Mouse (Mus musculus) neural tube, embryonic 11.5 days (tissue): ENCODE measurements around the gene Eras. TPM values are rescaled to one million over a fixed set of nuclear protein-coding genes. Genes with fewer than 3 reads are reported as not detected.

Experiments
- ATAC-seq: fragments of 200-750 bp; cut with Nextera tagmentation; 2 replicates; pipeline ENCODE4 v1.8.0; 2017; ENCODE audit warnings: moderate number of reproducible peaks, mild to moderate bottlenecking, moderate TSS enrichment, moderate library complexity; ENCODE audit not compliant: insufficient read depth, low FRiP score, low TSS enrichment
- DNase-seq: peaks from one replicate; pipeline ENCODE4 v3.0.0-alpha.2; 2015; ENCODE audit warnings: low spot score
- H3K27ac ChIP-seq: fragments of 300-500 bp; sonication (generic); 2 replicates; pipeline ENCODE4 v1.5.1; 2014; ENCODE audit warnings: low read depth, mild to moderate bottlenecking, low read length
- H3K27me3 ChIP-seq: fragments of 300-500 bp; sonication (generic); 2 replicates; pipeline ENCODE4 v1.6.1; 2014; ENCODE audit warnings: mild to moderate bottlenecking, low read length, mixed read lengths; ENCODE audit not compliant: control insufficient read depth, insufficient read depth
- H3K36me3 ChIP-seq: fragments of 300-500 bp; sonication (generic); 2 replicates; pipeline ENCODE4 v1.6.1; 2014; ENCODE audit warnings: mild to moderate bottlenecking, low read length, moderate library complexity, mixed read lengths; ENCODE audit not compliant: control insufficient read depth, insufficient read depth
- H3K4me1 ChIP-seq: fragments of 300-500 bp; sonication (generic); 2 replicates; pipeline ENCODE4 v1.6.1; 2014; ENCODE audit warnings: low read length, mixed read lengths; ENCODE audit not compliant: control insufficient read depth, insufficient read depth
- H3K4me2 ChIP-seq: fragments of 300-500 bp; sonication (generic); 2 replicates; pipeline ENCODE4 v1.6.1; 2014; ENCODE audit warnings: low read depth, mild to moderate bottlenecking, moderate library complexity
- H3K4me3 ChIP-seq: fragments of 300-500 bp; sonication (generic); 2 replicates; pipeline ENCODE4 v1.5.1; 2014; ENCODE audit warnings: low read depth, low read length
- H3K9ac ChIP-seq: fragments of 300-500 bp; sonication (generic); 2 replicates; pipeline ENCODE4 v1.6.1; 2014; ENCODE audit warnings: mild to moderate bottlenecking, low read length
- H3K9me3 ChIP-seq: fragments of 300-500 bp; sonication (generic); 2 replicates; pipeline ENCODE4 v1.6.1; 2016; ENCODE audit warnings: low read length; ENCODE audit not compliant: control insufficient read depth
- WGBS: fragments of 180-500 bp; shearing (Covaris S2); extraction: QIAGEN DNeasy Blood & Tissue Kit; methylation state at CpG from one replicate; pipeline ENCODE4 v1.1.7; 2014; 5-methylcytosine and 5-hydroxymethylcytosine counted together
- polyA plus RNA-seq: library from polyadenylated mRNA; unstranded; fragments of >200 nt; fragmentation: Nextera tagmentation; extraction: Ambion mirVana; gene quantifications from 2 replicates; pipeline ENCODE4 v1.2.1, GENCODE M21; 2014

Eras gene
- polyA plus RNA-seq, 1 experiment from 2014 or later, result not detected

DNA sequence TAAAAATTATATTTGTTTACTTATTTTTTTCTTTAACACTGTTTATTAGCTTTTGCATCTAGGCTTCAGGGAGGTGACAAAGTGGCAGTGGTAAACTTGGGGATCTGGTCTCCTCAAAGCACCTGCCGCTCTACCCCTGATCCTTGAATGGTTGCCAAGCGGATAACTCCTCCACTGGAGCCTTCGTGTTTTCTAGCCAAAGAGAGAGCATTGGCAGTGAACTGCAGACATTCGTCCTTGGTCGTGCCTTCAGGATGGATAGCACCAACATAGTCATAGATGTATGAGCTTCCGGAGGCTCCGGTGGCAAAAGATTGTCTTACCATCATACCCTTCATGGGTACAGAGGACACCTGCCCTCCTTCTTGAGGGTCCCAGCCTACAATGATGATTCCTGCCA is 21.7 kb upstream of the Eras start:
- Histone ChIP-seq H3K36me3 (no peaks in the 10 kb centered on the region), H3K27me3 (no peaks in the 10 kb centered on the region), H3K4me3 (no peak overlapping the region), H3K9ac (no peak overlapping the region), H3K9me3 (no peaks in the 10 kb centered on the region), H3K4me1 (no peaks in the 10 kb centered on the region), H3K27ac (no peak overlapping the region), H3K4me2 (no peak overlapping the region)
- 92% methylated on average over 7 of the region's 7 CpGs for WGBS
- DNase-seq (no peak), ATAC-seq (no peak)

DNA sequence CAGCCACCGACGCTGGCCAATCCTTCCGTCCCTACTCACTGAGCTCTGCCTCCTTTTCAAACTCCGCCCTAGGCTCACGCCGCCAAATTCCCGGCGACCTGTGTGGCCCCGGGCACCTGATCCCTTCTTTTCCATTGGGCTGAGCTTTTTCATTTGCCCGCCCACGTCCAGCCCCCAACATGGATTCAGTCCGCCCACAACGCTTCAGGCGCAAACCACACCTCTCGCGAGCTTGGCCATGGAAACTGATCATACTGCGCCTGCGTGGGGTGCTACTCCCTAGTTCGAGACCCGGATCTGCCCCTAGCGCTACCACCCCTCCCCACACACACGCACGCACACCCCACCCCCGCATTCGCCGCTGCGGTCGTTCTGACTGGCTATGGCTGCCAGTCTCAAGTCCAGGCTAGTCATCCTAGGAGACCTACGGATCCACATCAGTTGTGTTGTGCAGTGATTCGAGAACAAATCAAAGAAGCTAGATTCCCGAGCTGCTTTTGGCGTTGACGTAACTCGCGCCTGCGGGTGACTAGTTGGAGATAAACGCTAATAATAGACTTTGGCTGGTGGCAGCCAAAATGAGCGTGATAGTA is 19.6 kb upstream of the Eras start:
- peak overlapping the region; percentile 18 for H3K9ac ChIP-seq
- WGBS, result 10% methylated on average over 37 of the region's 38 CpGs
- ATAC-seq (no peak), DNase-seq (peak; percentile 93)
- peak overlapping the region; percentile 35 for H3K4me2 ChIP-seq
- no peaks in the 10 kb centered on the region for H3K9me3 ChIP-seq
- no peak overlapping the region for H3K27ac ChIP-seq
- no peaks in the 10 kb centered on the region for H3K27me3 ChIP-seq
- no peaks in the 10 kb centered on the region for H3K4me1 ChIP-seq
- peak overlapping the region; percentile 36 for H3K4me3 ChIP-seq
- H3K36me3 ChIP-seq, result no peaks in the 10 kb centered on the region

DNA sequence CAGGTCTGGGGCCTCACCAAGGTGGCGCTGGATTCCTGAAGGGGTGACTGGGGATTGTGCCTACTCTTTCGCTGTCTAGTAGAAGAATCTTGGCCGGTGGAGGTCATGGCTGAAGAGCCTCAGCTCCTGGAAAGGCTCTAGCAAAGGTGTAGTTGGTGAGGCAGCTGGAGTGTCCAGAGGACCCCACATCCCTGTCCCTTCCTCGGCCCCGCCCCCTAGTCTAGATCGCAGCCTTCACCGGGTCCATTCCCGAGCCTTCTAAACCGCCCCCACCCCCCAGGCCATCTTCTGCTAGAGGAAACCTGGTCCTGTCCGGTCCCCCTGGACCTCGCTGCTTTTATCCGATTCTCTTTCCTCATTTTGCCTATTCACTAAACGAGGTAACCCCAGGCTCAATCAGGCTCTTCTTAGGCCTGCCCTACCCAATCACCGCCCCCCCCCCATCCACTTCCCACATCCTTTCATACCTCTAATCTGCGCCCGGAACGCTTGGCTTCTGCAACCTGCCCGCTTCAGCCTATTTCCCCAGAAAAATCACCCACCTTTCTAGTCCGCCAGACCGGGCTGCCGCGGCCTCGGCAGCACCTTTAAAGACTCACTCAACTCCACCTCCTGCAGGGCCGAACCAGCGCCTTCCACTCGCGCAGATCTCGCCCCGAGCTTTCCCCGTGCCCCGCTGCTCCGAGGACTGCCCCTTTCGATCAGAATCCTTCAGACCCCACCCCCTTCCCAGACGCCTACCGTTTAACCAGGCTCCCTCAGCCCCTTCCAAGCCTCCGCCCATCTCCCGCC is 18.9 kb upstream of the Eras start, which contains the start of gene Hdac6:
Gene Hdac6, minus strand, starts transcription at position 782 of the 792 bp plus-strand sequence.
- Histone ChIP-seq H3K27me3 (no peaks in the 10 kb centered on the region), H3K36me3 (no peaks in the 10 kb centered on the region), H3K9ac (peak within 1 kb of the TSS; percentile 41), H3K4me2 (peak within 1 kb of the TSS; percentile 39), H3K4me1 (no peaks in the 10 kb centered on the region), H3K4me3 (peak within 1 kb of the TSS; percentile 36), H3K27ac (no peak within 1 kb of the TSS), H3K9me3 (no peaks in the 10 kb centered on the region)
- 22% methylated on average over 34 of the region's 37 CpGs for WGBS
- ATAC-seq, result peak; percentile 98
- DNase-seq, result peak; percentile 18

DNA sequence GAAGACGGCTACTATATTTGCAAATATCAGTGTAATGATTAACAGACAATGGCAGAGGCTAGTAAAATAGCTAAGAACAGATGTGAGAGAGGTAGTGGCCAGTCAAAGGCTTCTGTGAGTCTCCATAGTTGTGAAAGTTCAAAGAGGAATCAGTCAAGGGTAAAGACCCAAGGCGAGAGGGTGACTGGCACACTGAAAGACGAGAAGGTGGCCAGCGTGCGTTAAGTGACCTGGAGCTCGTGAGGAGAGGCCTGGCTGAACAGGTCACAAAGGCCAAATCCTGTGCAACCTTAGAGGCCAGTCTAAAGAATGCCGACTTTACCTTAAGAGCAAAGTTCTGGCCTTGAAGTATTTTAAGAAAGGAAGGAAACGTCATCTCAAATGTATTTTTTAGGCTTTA is 17.2 kb upstream of the Eras start:
- H3K27me3 ChIP-seq, result no peaks in the 10 kb centered on the region
- ATAC-seq (no peak), DNase-seq (no peak)
- no peak overlapping the region for H3K4me3 ChIP-seq
- no peaks in the 10 kb centered on the region for H3K9me3 ChIP-seq
- 81% methylated on average over 8 of the region's 8 CpGs for WGBS
- no peak overlapping the region for H3K27ac ChIP-seq
- no peak overlapping the region for H3K4me2 ChIP-seq
- H3K4me1 ChIP-seq, result no peaks in the 10 kb centered on the region
- no peak overlapping the region for H3K9ac ChIP-seq
- H3K36me3 ChIP-seq, result no peaks in the 10 kb centered on the region

DNA sequence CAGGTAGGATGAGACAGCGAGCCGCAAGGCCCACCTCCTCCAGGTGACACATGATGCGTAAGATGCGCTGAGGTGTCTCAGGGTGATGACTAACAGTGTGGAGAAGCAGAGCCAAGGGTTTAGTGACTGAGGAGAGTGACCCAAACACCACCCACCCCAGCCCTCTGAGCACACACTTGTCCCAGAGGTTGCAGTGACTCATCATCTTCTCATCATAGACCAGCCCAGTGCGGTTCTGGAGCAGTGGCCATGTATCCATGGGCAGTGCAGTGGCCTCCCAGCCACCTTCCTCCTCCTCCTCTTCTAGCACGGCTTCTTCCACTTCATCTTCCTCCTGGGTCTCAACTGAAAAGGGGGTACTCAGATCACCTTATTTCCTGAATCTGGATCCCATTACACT is 9.3 kb upstream of the Eras start:
- Histone ChIP-seq H3K36me3 (peaks cover 2% of the 10 kb centered on the region; the same call in 1 of the 2 replicates), H3K4me1 (no peaks in the 10 kb centered on the region), H3K9me3 (no peaks in the 10 kb centered on the region), H3K4me2 (no peak overlapping the region), H3K27ac (no peak overlapping the region), H3K27me3 (no peaks in the 10 kb centered on the region), H3K4me3 (no peak overlapping the region), H3K9ac (no peak overlapping the region)
- WGBS, result 93% methylated on average over 6 of the region's 6 CpGs
- no peak for DNase-seq
- no peak for ATAC-seq

DNA sequence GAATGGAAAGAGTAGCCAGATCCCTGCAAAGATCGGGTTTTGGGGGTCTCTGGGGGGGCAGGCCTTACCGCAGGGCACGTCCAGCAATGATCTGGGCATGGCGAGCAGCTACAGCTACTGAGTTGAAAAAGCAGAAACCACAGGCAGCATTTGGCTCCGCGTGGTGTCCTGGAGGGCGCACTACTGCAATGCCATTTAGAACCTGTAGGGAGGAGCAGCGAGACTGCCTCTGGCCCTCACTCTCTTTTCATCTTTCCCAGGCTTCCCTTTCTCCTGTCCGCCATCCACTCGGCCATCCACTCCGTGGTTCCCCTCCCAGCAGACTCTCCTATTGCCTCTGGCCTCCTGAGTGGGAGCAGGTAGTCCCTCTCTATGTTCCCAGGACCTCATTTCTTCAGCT is 8.5 kb upstream of the Eras start:
- Histone ChIP-seq H3K4me1 (no peaks in the 10 kb centered on the region), H3K36me3 (peaks cover 2% of the 10 kb centered on the region; the same call in 1 of the 2 replicates), H3K9me3 (no peaks in the 10 kb centered on the region), H3K9ac (no peak overlapping the region), H3K4me3 (no peak overlapping the region), H3K4me2 (no peak overlapping the region), H3K27ac (no peak overlapping the region), H3K27me3 (no peaks in the 10 kb centered on the region)
- ATAC-seq (no peak), DNase-seq (no peak)
- WGBS, result 41% methylated on average over 10 of the region's 11 CpGs

DNA sequence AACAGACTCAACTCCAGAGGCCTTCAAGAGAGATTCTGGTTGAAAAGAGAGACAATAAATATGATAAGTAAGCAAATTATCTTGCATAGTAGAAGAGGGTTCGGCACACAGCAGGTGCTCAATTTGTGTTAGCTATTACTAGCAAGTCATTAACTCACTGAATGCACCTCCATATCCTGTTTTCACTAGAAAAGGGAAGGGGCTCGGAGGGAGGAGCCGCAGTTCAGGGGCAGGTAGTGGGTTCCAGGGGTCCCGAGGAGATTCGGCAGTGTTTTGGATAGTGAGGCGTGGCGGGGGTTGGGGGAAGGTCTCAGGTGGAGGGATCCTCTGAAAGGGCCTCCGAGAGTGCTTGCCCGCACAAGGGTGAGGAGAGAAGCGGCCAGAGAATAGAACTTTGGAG is 1.3 kb downstream of the Eras start:
- H3K9me3 ChIP-seq, result no peaks in the 10 kb centered on the region; the same call in 1 of the 2 replicates
- H3K4me1 ChIP-seq, result no peaks in the 10 kb centered on the region
- WGBS, result 25% methylated on average over 10 of the region's 10 CpGs
- no peak overlapping the region for H3K27ac ChIP-seq
- no peak overlapping the region for H3K4me2 ChIP-seq
- no peak overlapping the region for H3K4me3 ChIP-seq
- H3K27me3 ChIP-seq, result peaks cover 44% of the 10 kb centered on the region
- H3K9ac ChIP-seq, result no peak overlapping the region
- DNase-seq, result no peak
- no peak for ATAC-seq
- no peaks in the 10 kb centered on the region; the same call in 1 of the 2 replicates for H3K36me3 ChIP-seq

DNA sequence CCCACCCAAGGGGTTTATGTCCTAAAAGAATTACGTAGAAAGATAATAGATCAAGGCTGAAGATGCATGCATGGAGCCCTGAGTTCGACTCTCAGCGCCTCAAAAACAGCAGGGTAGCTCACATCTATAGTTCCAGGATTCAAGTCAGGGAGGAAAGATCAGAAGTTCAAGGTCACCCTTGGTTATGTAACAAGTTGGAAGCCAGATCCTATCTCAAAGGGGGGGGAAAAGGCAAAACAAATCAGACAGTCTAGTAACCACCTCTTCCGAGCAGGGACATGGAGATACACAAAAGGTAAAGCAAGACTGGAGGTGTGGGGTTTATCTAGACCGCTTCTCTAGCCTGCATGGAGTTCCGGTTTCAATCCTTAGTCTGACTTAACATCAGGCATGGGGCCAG is 2.1 kb downstream of the Eras start:
- 70% methylated on average over 6 of the region's 6 CpGs for WGBS
- Histone ChIP-seq H3K27ac (no peak overlapping the region), H3K36me3 (no peaks in the 10 kb centered on the region; the same call in 1 of the 2 replicates), H3K4me3 (no peak overlapping the region), H3K4me2 (no peak overlapping the region), H3K9ac (no peak overlapping the region), H3K4me1 (no peaks in the 10 kb centered on the region), H3K27me3 (peaks cover 51% of the 10 kb centered on the region), H3K9me3 (no peaks in the 10 kb centered on the region; the same call in 1 of the 2 replicates)
- DNase-seq, result no peak
- no peak for ATAC-seq

DNA sequence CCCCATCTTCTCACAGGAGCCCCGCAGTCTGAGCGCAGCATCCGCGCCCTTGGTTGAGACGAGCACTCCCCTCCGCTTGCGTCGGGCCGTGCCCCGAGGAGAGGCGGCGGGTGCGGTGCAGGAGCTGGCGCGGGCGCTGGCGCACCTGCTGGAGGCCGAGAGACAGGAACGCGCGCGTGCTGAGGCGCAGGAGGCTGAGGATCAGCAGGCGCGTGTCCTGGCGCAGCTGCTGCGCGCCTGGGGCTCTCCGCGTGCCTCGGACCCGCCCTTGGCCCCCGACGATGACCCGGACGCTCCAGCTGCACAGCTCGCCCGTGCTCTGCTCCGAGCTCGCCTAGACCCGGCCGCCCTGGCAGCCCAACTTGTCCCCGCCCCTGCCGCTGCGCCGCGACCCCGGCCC is 6.4 kb downstream of the Eras start:
- Histone ChIP-seq H3K27ac (no peak overlapping the region), H3K4me1 (no peaks in the 10 kb centered on the region), H3K9ac (peak overlapping the region; percentile 32; the same call in 1 of the 2 replicates), H3K36me3 (no peaks in the 10 kb centered on the region), H3K9me3 (no peaks in the 10 kb centered on the region), H3K4me2 (peak overlapping the region; percentile 47), H3K4me3 (peak overlapping the region; percentile 27), H3K27me3 (peaks cover 41% of the 10 kb centered on the region)
- DNase-seq (peak; percentile 25), ATAC-seq (peak; percentile 15)
- 10% methylated on average over 38 of the region's 48 CpGs for WGBS
